Mouse (Mus musculus) mouse embryonic stem cell (cell line): ENCODE data around the gene Polr2b.

Experiments used
- in situ Hi-C, 2 experiments: fragments of 300-500 bp; cut with MboI; formaldehyde crosslinking; loops; 1 replicate in 1 of 2; 3 replicates in 1 of 2; pipeline ENCODE4 v1.14.3; 2019 to 2020; ENCODE audit warnings: low sequenced_read_pairs in 2 of 2, low pct_unique_long_range_greater_than_20kb in 1 of 2, mixed read lengths in 1 of 2; ENCODE audit not compliant: unreplicated experiment in 1 of 2

The Polr2b gene

DNA sequence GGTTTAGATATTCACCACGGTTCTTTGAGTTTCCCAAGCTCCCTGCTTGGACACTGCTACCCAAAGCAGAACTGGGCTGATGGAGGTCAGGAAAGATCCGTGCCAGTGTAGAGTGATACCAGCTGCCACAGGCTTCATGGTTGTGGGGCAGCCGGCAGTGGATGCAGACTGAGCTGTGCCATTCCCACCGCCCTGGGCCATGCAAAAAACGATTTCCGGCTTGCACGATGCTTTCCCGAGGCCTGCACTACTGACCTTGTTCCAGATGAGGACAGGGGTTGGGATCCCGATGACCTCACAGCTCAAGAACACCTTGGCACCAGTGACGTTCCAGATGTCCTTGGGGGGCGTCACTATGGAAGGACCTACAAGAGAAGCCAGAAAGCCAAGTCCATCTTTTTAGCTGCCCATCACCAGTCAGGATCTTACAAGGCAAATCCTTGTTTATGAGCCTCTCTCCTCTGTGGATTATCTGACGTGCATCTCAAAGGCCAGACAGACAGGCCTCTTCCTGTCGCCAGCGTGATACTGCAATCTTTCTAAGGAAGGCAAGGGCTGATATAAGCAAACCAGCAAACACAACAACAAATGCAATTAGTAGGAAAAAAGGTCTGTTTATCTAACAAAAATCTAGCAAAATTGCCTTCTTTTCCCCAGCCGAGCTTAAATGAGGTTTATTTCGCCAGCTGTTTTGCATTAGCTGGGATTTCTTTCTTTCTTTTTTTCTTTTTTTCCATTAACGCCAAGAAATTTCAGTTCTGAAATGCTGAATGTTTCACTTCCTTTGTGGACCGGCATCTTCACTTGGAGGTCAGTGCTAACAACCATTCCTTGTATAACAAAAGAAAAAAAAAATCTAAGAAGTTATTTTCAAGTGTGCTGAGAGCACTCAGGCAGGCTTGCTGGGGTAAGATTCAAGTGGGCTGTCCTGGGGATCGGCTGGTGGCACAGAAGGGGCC lies 45.6 kb downstream of the Polr2b start:
- in situ Hi-C loops: loop anchor here (5.0 to 10.0 kb wide), 3 partner anchors 47 to 99 kb away; partner anchors contain the start of gene Igfbp7 (in 1 of the 2)

DNA sequence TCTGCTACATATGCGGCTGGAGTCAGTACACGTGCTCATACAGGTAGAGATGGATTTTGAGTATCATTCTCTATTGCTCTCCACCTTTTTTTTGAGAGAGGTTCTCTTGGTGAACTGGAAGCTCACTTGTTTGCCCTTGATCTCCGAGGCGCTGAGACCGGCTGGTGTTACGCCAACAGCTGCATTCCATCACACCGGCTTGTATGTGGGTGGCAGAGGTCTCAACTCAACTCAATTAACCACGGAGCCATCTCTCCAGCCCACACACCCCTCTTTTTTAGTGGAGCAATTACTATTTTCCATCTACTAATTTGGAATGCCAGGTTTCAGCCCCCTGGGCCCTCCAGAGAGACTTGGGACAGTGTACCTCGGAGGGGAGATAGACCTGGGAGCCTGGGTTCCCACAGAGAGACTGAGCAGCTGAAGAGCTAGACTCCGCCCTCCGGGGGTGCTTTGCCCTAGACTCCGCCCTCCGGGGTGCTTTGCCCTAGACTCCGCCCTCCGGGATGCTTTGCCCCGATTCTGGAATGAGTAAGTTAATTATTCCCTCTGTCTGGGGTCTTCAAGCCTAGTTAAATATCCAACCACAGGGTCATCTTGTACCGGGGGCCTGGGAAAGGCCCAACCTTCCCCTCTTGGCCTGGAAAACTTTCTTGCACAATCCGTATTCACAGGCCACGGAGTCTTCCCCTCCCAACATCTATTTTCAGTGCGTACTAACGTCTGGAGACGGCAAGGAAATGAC lies 47.6 kb downstream of the Polr2b start:
- in situ Hi-C loops: loop anchor here (5.0 to 10.0 kb wide), 3 partner anchors 45 to 97 kb away; partner anchors contain the start of gene Igfbp7 (in 1 of the 2)

DNA sequence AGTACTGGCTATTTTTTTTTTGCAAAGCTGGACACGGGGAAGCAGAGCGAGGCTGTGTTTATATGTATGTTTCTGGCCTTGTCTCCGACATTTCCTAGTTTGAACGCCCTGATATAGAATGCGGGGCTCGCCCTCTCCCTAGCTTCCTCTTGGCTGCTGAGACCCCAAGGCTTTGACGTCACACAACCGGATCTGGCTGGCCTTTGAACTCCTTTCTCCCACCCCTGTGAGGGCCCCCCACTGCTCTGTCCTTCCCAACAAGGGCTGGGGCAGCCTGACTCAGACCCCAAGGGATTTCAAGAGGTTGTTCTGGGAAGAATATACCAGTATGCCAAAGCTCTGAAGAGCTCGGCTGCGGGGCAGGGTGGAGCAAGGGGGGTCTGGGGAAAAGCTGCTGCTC lies 48.4 kb downstream of the Polr2b start:
- in situ Hi-C loops: loop anchor here (5.0 to 10.0 kb wide), 3 partner anchors 44 to 96 kb away; partner anchors contain the start of gene Igfbp7 (in 1 of the 2)

DNA sequence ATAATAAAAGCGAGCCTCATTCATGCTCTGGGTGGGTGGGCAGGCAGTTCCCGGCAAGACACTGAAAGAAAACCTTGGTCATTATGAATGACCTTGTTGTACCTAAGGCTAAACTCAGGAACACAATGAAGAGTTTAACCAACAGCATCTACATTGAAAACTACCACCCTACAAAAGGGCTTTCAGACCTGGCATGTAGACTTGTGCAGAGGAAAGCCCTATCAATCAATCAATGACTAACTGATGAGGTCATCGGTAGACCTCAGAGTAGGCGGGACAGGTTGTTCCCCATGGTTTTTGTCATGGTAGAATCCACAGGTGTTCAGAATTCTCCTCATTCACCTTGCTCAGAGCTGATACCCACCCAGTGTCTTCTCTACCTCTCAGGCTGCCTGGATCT lies 50.0 kb downstream of the Polr2b start:
- in situ Hi-C loops: loop anchor here (5.0 to 10.0 kb wide), 3 partner anchors 42 to 95 kb away; partner anchors contain the start of gene Igfbp7 (in 1 of the 2)

DNA sequence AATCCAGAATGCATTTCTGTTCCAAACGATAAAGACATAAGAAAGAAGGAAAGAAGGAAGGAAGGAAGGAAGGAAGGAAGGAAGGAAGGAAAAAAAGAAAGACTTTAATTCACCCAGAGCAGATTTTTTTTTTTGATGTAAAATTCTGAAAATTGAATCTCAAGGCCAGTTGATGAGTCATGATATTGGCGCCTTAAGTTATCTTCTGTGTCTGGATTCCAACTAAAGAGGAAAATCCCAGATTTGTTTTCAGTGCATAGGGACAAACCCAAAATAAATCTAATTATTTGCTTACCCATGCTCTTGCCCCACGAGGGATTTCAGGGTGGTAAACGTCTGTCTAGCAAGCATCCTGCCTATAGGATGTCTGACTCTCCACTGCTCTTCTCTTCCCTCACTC lies 51.1 kb downstream of the Polr2b start:
- in situ Hi-C loops: no loop called here

DNA sequence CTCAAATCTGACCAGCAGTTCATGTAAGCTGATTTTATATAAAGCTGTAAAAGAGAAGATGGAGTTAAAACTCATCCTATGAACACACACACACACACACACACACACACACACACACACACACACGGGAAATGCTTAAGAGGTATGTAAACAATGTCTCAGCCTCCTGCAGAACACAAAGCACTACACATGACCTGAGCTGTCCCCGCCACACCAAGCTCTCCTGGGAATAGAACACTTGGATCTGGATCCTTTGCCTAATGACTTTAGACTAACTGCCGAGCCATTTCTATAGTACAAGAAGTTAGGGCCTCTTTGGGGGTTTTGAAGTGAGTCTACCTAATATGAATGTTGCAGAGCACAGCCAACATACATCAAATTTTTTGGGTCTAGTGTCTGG lies 52.2 kb downstream of the Polr2b start:
- in situ Hi-C loops: no loop called here

DNA sequence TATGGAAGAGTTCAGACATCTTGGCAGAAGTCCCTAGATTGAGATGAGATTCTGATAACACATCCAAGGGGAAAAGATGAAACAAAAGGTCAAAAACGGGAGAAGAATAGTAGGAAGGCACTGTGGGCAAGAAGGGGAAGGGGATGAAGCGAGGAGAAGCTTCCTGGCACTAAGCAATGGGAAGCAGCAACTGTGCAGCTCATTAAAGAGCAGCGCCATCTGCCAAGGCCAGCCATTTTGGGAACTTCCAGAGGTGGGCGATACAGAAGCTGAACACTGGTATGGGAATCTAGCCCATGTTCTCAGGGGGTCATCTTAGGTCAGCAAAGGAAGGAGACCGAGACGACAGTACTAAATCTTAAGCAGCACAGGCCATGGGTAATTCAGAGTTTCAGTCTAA lies 53.7 kb downstream of the Polr2b start:
- in situ Hi-C loops: no loop called here

DNA sequence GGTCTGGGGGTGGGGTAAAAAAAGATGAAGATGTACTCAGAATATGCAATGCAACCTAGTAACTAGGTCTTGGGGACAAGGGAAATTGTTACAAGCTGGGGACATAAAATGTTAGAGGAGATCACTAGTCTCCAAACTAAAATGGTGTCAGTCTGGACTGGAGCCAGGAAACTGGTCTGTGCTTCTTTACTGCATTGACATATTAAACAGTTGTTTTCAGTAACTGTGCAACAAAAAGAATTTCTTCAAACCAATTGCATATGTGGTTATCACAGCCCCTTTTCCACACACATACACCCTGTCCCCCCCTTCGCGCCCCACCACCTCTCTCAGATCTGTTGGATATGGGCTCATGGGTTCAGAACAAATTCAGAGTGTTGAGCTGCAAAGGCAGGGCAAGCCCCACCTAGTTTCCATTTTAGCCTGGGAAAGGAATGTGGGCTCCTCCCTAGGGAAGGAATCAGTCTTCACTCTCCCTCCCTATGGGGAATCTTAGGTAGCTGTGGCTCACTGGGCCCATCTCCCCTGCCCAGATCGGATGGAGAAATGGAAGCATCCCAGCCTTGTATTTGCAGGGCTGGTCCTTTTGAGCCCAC lies 54.6 kb downstream of the Polr2b start:
- in situ Hi-C loops: no loop called here

DNA sequence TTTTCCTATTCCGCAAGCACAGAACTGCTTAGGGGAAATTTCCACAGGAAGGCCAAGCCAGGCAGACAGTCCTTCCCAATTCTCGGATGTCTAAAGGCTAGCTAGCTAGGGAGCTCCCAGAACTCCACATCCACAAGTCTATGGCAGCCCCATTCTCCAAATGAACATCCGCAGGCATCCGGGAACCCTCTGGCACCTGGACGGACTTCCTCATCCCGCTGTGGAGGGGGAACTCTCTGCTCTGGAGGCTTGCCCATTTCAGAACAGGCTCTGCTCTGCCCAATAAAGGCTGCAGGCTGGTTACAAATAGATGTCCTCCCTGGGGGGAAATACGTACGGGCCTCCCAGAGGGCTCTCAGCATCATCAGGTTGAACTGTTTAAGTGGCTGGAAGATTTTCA lies 56.4 kb downstream of the Polr2b start:
- in situ Hi-C loops: no loop called here

DNA sequence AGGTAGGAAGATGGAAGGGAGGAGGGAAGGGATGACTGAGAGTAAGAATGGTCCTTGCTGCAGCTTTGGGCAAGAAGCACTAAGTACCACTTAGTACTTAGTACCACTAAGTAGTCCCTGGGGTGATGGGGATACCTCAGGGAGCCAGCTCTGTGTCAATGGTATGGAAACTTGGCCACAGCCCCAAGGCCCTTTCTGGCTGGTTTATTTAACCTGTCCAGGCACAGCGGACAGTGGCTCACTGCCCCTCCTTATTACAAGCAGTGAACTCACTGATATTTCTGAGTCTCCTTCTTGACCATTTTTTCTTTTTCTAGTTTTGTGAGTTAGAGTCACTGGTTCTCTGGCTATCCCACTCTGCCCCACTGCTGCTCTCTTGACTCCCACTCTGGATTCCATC lies 57.2 kb downstream of the Polr2b start:
- in situ Hi-C loops: no loop called here

DNA sequence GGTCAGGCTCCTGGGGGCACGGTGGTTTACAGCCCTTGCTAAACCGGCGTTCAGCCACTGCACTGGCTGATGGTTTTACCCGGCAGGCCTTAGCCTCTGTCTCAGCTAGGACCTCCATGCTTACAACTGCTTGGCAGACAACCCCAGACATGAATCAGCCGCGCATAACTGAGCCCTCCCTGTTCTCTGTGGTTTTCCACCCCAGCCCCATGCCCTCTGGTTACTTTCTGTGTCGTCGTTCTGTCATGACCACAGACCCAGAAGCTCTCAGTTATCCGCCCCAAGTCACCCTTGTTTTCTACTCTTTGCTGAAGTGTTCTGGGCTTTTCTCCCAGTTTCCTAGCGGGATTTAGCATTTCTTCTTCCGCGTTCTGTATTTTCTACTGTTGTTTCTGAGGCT lies 57.7 kb downstream of the Polr2b start:
- in situ Hi-C loops: no loop called here

DNA sequence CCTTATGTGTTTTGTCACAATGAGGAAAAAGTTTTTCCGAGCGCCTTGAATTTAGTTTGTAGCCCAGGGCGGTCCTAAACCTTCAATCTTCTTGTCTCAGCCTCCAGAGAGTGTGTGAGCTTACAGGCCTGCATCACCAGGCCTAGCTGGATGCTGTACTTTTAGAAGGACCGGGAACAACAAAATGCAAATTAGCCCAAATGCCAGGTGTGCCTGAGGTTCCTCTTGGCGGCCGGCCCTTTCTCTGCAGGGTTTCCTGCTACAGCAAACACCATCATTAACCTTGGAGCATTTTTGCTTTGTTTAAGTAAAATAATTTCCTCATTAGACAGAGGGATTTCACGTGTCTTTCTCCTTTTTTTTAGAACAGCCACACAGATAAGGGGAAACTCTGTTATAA lies 58.2 kb downstream of the Polr2b start:
- in situ Hi-C loops: no loop called here

DNA sequence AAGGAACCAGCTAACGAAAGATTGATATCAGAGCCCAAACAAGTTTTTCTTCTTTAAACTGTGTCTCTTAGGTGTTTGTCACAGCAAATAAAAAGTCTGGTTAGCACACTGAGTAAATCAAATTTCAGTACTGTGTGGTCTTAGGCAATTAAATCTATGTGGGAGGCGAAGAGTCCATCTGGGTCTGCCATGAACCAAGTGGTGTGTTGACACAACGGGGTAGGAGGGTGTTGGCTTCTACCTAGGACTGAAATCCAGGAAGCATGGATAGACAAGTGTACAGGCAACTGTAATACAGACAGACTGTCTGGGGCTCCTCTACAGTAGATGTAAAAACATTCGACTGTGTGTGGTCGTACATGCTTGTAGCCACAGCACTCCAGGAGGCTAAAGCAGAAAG lies 59.4 kb downstream of the Polr2b start:
- in situ Hi-C loops: no loop called here

DNA sequence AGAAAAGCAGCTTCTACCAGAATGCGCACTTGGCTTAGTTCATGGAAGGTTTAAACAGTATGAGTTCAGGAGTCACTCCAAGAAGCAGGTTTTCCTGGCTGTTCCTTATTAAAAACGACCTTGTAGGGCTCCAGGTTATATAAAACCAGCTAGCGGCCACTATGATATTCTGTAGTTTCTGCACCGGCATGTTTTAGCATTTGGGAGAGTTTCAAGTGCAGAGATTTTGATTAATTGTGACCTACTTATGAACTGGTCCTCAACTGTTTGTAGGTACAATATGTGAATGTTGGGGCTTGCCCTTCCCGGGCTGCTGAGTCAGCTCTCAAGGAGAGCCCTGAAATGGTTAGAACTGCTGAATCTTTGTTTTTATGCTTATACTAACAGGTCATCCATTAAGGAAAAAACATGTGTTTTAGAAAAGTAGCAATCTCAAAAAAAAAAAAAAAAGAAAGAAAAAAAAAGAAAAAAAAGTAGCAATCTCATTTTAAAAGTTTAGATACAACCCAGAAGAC lies 60.5 kb downstream of the Polr2b start:
- in situ Hi-C loops: no loop called here

DNA sequence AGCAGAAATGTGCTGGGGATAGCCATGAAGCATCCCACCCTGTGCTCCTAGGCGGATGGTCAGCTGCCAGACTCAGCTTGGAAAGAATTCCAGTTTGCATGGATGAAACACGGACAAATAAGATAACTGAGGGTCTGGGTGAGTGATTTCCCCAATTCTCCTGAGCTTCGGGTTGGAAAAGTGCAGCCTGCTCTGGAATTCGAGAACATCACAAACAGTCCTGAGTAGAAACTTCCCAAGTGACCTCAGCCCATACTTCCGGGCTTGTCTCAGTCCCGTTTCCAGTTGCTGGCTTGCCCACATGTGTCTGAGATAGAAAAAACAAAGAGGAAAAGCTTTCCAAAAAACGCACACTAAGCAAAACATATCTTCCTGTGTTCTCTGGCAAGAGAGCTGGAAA lies 62.3 kb downstream of the Polr2b start:
- in situ Hi-C loops: no loop called here

DNA sequence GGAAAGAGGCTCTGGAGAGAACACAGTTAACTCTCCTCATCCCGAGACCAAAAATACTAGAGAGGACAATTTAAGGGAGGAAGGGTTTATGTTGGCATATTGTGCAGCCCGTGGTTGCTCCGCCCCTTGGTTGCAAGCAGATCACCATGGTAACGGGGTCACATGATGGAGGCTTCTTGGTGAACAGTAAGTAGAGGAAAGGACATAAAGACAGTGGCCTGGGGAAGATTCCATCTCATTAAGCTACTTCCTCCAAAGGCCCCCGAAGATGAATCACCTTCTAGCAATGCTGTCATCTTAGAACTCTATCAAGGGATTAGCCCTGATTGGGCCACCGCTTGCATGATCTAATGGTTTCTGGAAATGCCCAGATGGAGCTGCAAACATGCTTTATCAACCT lies 62.8 kb downstream of the Polr2b start:
- in situ Hi-C loops: no loop called here

DNA sequence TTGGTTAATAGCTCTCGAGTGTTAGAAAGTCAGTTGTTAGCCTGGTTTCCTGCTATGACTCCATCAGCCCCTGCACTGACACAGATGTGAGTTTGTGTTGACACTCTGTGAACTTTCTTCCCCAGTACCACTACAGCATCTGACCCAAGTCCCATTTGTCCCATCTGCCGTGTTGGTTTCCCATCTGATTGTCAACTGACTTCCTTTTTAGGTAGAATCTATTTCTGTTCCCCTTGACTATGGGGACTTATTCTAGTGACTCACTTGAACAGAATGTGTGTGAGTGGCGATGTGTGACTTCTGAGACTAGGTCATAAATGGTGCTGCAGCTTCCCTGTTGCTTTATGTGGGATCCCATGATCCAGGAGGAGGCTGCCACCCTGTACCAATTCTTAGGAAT lies 65.0 kb downstream of the Polr2b start:
- in situ Hi-C loops: no loop called here

DNA sequence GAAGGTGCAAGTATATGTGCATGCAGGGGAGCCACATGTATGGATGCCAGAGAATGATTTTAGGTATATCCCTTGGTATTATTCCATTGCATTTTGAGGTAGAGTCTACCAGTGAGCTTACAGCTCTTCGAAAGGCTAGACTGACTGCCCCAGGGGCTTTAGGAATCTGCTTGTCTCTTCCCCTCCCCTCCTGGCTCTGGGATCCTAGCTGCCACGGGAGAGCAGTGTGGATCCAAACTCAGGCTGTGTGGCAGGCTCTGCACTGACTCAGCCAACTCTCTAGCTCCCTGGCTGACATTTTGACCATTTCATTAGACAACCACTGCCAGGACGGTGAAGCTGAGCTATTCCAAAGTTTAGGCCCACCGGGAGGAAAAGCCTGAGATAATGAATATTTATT lies 65.6 kb downstream of the Polr2b start:
- in situ Hi-C loops: no loop called here

DNA sequence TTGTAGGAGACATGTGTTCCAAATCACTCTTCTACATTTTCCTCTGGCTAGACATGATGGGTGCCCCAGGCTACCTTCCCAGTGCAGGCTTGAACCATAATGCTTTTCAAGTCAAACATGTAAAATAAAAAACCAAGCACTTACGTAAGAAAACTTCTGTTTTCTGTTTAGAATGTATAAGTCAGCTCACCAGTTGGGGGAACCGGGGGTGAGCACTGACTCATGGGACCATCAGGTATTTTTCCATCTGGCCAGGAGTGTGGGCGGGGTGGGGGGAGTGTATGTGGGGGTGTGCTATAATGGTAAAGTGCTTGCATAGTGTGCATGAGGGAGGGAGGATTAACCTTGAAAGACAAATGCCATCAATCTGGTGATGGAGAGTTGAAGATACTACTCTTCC lies 68.1 kb downstream of the Polr2b start:
- in situ Hi-C loops: no loop called here
